Mouse (Mus musculus) left cerebral cortex, postnatal 36 days (tissue): ENCODE results near the gene Fkbp15. TPM values are rescaled to one million over a fixed set of nuclear protein-coding genes. Genes with fewer than 3 reads are reported as not detected.
"Not testable (repeated sequence)": the region's sequence is repeated elsewhere in the genome, so short reads cannot be mapped to it uniquely, and the experiment has no call there.

Experiments
- DNase-seq, 2 experiments: peaks; one replicate each; pipeline ENCODE4 v3.0.0; 2021 to 2022; ENCODE audit warnings: low spot score in 2 of 2, mixed read lengths in 1 of 2
- intact Hi-C: fragments of 180-260 bp; cut with DNase I; formaldehyde crosslinking; loops from one replicate; pipeline ENCODE4 v1.15.1; 2025
- total RNA-seq, 2 experiments: library from RNA; stranded (reverse); gene quantifications; 2 replicates each; pipeline ENCODE4 v1.2.3; 2021

Fkbp15 gene
- total RNA-seq, 2 experiments from 2014 or later = 34.5 to 38.9 TPM

- DNase-seq = no peak
- intact Hi-C loops = no loop called here
Measured at GRCm38 (mm10) chr4:62290816-62291505, 69.4 kb downstream of the Fkbp15 start.

DNA sequence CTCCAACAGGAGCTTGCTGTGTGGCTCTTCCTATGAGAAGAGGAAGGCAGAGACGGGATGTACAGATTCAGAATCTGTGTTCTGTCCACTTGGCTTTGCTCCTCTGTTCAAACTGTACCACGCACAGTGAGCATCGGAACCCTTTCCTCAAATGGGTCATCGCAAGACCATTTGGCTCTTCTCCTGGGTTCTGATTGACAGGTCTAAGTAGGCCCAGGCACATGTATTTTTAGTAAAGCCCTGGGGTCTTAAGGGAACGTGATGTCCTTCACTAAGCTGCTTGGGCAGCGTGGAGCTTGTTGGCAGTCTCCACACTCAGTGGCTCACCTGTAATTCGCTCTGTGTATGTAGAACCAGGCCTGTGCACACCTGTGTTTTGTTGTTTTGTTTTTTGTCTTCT, 71.1 kb downstream of the Fkbp15 start:
- no peak for DNase-seq
- intact Hi-C loops = no loop called here

- intact Hi-C loops = loop anchor here (2.0 kb wide), 1 partner anchor 78 kb away; no protein-coding TSS in a partner anchor
- DNase-seq = no peak
Measured at GRCm38 (mm10) chr4:62286992-62287900, 73.1 kb downstream of the Fkbp15 start.

DNA sequence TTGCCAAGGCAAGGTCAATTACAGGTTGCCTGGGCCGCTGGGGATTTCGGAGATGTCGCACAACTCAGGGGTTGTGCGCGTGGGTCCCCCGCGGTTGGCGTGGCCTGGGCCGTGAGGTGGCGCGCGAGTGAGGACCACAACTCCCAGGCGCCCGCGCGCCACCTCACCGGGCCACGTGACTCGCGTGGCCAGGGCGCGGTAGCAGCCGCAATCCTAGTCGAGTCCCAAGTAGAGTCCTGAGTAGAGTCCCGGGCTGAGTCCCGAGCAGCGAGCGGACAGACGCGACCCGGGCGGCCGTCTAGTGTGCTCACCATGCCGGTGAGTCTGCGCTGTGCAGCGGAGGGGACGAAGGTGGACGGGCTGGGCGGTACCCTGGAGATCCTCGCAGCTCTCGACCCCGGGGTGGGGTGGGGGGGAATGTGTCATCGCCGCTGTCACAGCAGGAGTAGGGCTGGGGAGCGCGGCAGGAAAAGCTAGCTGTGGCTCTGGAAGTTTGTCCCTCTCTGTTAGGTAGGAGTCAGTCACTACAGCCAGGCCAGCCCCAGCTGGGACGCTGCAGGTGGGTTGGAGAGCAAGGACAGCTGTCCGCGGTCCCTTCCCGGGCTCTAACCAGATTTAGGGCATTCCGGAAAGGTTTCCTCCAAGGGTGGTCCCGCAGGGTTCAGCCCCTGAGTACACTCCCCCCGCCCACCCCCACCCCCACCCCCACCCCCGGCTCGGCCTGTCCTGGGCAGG, 73.9 kb downstream of the Fkbp15 start:
- intact Hi-C loops = loop anchor here (2.0 kb wide), 1 partner anchor 78 kb away; no protein-coding TSS in a partner anchor

DNA sequence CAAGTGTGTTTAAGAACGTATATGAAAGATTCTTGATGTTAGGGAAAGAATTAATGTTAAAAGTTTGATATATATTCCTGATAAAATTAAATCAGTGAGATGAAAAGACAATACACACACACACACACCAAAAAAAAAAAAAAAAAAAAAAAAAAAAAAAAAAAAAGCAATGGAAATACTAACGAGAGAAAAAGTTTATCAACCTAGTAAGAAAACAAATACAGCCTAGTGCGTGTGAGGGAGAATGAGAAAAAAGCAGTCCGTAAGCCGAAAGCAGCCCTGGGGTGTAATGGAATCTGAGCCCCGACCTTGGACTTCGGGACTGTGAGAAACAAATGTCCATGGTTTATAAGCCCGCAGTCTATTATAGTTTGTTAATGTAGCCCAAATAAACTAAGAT, 74.8 kb downstream of the Fkbp15 start:
- intact Hi-C loops = no loop called here
- DNase-seq = no peak

More for the DNA sequence above, 73.9 kb downstream of the Fkbp15 start:
- peak; percentile 79 to 83 for DNase-seq

DNA sequence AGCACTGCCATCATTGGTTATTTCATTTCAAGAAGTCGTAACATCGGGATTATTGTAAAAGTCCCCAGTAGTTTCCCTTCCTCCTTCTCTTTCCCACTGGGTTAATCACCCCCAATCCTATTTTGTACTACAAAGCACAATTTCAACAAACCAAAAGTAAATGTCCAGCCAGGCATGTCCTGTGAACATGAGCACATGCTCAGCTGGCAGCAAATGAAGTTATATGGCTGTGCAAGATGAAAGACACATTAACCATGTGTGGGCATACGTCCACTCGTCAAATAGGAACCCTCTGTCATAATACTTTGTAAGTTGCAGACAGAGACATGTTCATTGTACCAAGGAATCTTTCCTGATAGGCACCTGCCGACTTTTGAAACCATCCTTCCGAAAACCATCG, 77.4 kb downstream of the Fkbp15 start:
- DNase-seq = no peak
- intact Hi-C loops = no loop called here

- intact Hi-C loops = no loop called here
Measured at GRCm38 (mm10) chr4:62281319-62281718, 79.0 kb downstream of the Fkbp15 start.

GRCm38 (mm10) chr4:62278081-62278480, 82.3 kb downstream of the Fkbp15 start:
- no peak for DNase-seq
- intact Hi-C loops = no loop called here

More at GRCm38 (mm10) chr4:62281319-62281718, 79.0 kb downstream of the Fkbp15 start:
- no peak for DNase-seq

GRCm38 (mm10) chr4:62277222-62277621, 83.1 kb downstream of the Fkbp15 start:
- intact Hi-C loops = no loop called here
- no peak for DNase-seq

GRCm38 (mm10) chr4:62276642-62277041, 83.7 kb downstream of the Fkbp15 start:
- intact Hi-C loops = no loop called here
- DNase-seq = no peak

DNA sequence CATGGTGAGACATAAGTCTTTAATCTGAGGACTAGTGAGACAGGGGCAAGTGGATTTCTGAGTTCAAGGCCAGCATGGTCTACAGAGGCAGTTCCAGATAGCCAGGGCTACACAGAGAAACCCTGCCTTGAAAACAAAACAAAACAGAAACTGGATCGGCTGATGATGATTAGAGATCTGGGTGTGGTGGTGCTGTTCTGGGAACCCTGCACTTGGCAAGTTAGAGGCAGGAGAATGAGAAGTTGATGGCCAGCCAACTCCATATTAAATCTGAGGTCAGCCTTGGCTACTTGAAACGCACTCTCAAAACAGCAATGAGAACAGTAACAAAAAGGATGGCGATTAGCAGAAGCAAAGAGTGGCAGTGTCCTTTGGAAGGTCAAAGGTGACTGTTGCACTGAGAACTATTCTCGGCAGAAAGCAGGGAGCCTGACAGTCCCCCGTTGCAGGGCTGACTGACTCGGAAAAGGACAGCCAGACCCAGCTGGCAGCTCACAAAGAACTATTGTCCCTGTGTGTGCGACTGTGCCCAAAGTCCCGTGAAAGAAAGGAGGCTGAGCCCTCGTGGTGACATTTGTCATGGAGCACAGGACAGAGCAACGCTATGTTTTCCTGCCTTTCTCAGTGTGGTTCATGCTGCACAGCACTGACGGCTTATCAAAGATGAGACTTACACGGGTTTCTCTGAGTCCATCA, 85.4 kb downstream of the Fkbp15 start:
- intact Hi-C loops = no loop called here
- DNase-seq = no peak

- intact Hi-C loops = no loop called here
- no peak for DNase-seq
Measured at GRCm38 (mm10) chr4:62273916-62274315, 86.4 kb downstream of the Fkbp15 start.

DNA sequence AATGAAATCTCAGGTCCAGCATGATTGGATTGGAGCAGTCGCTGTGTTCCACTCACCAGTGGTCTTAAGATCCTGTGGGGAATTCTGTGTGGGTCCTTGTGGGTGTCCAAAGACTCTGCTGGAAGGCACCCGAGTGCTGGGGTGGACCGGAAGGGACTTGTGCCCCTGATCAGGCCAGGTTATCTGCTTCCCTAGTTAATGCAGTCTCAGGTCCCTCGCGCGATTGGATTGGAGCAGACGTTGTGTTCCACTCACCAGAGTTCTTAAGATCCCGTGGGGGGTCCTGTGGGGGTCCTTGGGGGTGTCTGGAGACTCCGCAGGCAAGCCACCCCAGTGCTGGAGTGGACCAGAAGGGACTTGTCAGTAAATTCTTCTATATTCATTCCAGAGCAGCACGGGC, 87.7 kb downstream of the Fkbp15 start:
- intact Hi-C loops = no loop called here

GRCm38 (mm10) chr4:62267101-62267500, 93.2 kb downstream of the Fkbp15 start:
- intact Hi-C loops = no loop called here
- no peak for DNase-seq

More for the DNA sequence above, 87.7 kb downstream of the Fkbp15 start:
- no peak for DNase-seq

- DNase-seq, intact Hi-C loops: not testable (repeated sequence)
Measured at GRCm38 (mm10) chr4:62266016-62266415, 94.3 kb downstream of the Fkbp15 start.

- DNase-seq = no peak
- intact Hi-C loops = no loop called here
Measured at GRCm38 (mm10) chr4:62265154-62265836, 95.1 kb downstream of the Fkbp15 start.

DNA sequence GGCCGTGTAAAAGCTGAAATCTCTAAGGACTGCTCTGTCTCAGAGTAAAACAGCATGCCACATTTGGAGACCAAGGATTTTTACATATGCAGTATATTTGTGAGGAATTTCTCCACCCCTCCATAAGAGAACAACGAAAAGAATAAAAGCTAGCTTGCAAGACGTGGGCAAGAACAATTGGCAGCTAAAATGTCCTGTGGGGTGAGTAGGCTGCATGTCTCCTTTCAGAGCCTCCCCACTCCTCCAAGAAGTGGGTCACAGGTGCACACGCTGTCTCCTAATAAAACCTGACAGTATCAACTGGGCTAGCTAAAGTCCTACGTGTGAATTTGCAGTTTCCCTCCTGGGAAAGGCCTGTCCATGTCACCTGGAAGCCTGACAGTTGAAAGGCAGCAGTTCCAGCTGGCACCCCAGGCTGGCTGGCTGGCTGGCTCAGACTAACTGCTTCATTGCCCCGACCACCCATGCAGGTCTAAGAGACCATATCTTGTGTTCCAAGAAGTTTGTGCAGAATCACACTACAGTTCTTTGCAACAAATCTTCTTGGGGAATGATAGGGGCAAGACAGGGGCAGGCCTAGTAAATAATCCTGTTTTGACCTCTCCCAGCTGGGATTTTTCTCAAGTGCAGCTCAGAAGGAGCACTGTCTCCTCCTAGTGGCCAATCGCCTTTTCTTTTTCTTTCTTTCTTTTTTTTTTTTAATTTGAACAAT, 97.1 kb downstream of the Fkbp15 start:
- intact Hi-C loops = no loop called here
- DNase-seq = no peak

GRCm38 (mm10) chr4:62262276-62262675, 98.1 kb downstream of the Fkbp15 start, which contains the start of gene Slc31a2:
Gene Slc31a2 (plus strand): TSS chr4:62262562.
- intact Hi-C loops = no loop called here

More at GRCm38 (mm10) chr4:62262276-62262675, 98.1 kb downstream of the Fkbp15 start, which contains the start of gene Slc31a2:
- DNase-seq = no peak
